Mouse (Mus musculus) heart, postnatal 0 days (tissue): ENCODE data around the gene Prkn. TPM values are rescaled to one million over a fixed set of nuclear protein-coding genes. Genes with fewer than 3 reads are reported as not detected.

Experiments used
- ATAC-seq: fragments of 200-750 bp; cut with Nextera tagmentation; 2 replicates; pipeline ENCODE4 v1.8.0; 2017; ENCODE audit warnings: low read depth, moderate number of reproducible peaks, moderate library complexity; ENCODE audit not compliant: insufficient read depth
- DNase-seq: peaks from one replicate; pipeline ENCODE4 v3.0.0-alpha.2; 2016; ENCODE audit warnings: low spot score
- H3K27ac ChIP-seq: fragments of 300-500 bp; sonication (generic); 2 replicates; pipeline ENCODE4 v1.5.1; 2014; ENCODE audit warnings: low read depth, mild to moderate bottlenecking
- H3K27me3 ChIP-seq: fragments of 300-500 bp; sonication (generic); 2 replicates; pipeline ENCODE4 v1.6.1; 2014; ENCODE audit warnings: low read length, mixed read lengths; ENCODE audit not compliant: control insufficient read depth, insufficient read depth
- H3K36me3 ChIP-seq: fragments of 300-500 bp; sonication (generic); replicated peaks from 2 replicates; pipeline ENCODE4 v1.6.1; 2014; ENCODE audit warnings: low read length, mixed read lengths; ENCODE audit not compliant: control insufficient read depth, insufficient read depth
- H3K4me1 ChIP-seq: fragments of 300-500 bp; sonication (generic); 2 replicates; pipeline ENCODE4 v1.6.1; 2014; ENCODE audit warnings: antibody characterized with exemption; ENCODE audit not compliant: control insufficient read depth, insufficient read depth
- H3K4me2 ChIP-seq: fragments of 300-500 bp; sonication (generic); 2 replicates; pipeline ENCODE4 v1.6.1; 2014; ENCODE audit warnings: low read depth, mild to moderate bottlenecking, low read length, moderate library complexity
- H3K4me3 ChIP-seq: fragments of 300-500 bp; sonication (generic); 2 replicates; pipeline ENCODE4 v1.5.1; 2014; ENCODE audit warnings: low read depth, low read length
- H3K9ac ChIP-seq: fragments of 300-500 bp; sonication (generic); replicated peaks from 2 replicates; pipeline ENCODE4 v1.6.1; 2014; ENCODE audit warnings: low read depth, low read length, mixed read lengths
- H3K9me3 ChIP-seq: fragments of 300-500 bp; sonication (generic); replicated peaks from 2 replicates; pipeline ENCODE4 v1.6.1; 2016; ENCODE audit warnings: low read length; ENCODE audit not compliant: control insufficient read depth
- CTCF ChIP-seq: IDR thresholded peaks from 2 replicates; pipeline ENCODE4 v1.5.1; 2016; ENCODE audit warnings: antibody characterized with exemption, control low read depth, low read depth
- EP300 ChIP-seq: IDR thresholded peaks from 2 replicates; pipeline ENCODE4 v1.6.1; 2016; ENCODE audit warnings: antibody characterized with exemption, low read depth
- WGBS: fragments of 180-500 bp; shearing (Covaris S2); extraction: QIAGEN DNeasy Blood & Tissue Kit; methylation state at CpG from one replicate; pipeline ENCODE4 v1.1.7; 2014; 5-methylcytosine and 5-hydroxymethylcytosine counted together
- polyA plus RNA-seq: library from polyadenylated mRNA; unstranded; fragments of >200 nt; fragmentation: Nextera tagmentation; extraction: Ambion mirVana; gene quantifications from 2 replicates; pipeline ENCODE4 v1.2.1, GENCODE M21; 2015
- total RNA-seq: library from RNA; depleted of rRNA; stranded (reverse); fragments of >200 nt; gene quantifications from 2 replicates; pipeline ENCODE4 v1.2.3, GENCODE M21; 2014; ENCODE audit warnings: low replicate concordance

The Prkn gene
- total and polyA plus RNA-seq, 2 experiments from 2014 or later: 4.5 to 14.2 TPM

DNA sequence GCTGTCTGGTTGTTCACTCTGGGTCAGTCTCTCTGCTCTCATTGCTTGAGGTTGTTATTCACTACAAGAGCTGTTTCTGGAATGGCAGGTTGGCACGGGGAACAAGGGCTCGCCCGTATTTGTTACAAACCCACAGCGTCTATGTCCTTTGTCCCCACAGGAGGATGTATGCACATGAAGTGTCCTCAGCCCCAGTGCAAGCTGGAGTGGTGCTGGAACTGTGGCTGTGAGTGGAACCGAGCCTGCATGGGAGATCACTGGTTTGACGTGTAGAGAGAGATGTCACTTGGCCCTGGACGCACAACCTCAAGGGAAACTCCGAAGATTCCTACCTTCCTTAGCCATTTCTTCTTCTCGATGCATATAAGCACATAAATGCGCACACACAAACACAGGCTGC, 1221.2 kb downstream of the Prkn start:
- 81% methylated on average over 10 of the region's 10 CpGs for WGBS
- Histone ChIP-seq H3K27ac (no peak overlapping the region), H3K4me3 (no peak overlapping the region), H3K9me3 (peaks cover under 1% of the 10 kb centered on the region; the same call in 1 of the 2 replicates), H3K4me2 (no peak overlapping the region), H3K9ac (no peak overlapping the region), H3K4me1 (no peaks in the 10 kb centered on the region), H3K36me3 (no peaks in the 10 kb centered on the region), H3K27me3 (no peaks in the 10 kb centered on the region)
- TF ChIP-seq EP300: no peak
- no peak for TF ChIP-seq CTCF
- DNase-seq (no peak), ATAC-seq (no peak)

DNA sequence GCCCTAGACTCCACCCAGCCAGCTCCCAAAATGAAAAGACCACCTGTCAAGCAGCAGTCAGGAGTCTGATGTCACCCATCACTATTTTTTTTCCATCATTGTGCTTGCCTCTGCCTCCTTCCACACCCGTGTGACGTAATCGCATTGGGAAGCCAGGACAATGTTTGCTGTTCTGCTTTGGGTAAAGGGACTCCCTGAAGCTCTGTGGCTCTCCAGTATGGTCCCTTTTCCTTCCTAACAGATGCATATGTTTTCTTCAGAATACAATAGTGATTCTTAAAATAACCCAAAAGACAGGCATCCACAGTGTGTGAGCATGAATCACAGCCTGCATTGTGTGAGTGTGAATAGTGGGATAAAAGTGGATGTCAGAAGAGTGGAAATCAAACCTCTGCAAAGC, 1222.7 kb downstream of the Prkn start:
- Histone ChIP-seq H3K9me3 (no peaks in the 10 kb centered on the region), H3K27me3 (no peaks in the 10 kb centered on the region), H3K4me3 (no peak overlapping the region), H3K9ac (no peak overlapping the region), H3K27ac (no peak overlapping the region), H3K4me1 (no peaks in the 10 kb centered on the region), H3K4me2 (no peak overlapping the region), H3K36me3 (no peaks in the 10 kb centered on the region)
- no peak; the same call in 1 of the 2 replicates for ATAC-seq
- TF ChIP-seq EP300 (no peak), CTCF (no peak)
- 52% methylated on average over 3 of the region's 3 CpGs for WGBS
- no peak for DNase-seq

DNA sequence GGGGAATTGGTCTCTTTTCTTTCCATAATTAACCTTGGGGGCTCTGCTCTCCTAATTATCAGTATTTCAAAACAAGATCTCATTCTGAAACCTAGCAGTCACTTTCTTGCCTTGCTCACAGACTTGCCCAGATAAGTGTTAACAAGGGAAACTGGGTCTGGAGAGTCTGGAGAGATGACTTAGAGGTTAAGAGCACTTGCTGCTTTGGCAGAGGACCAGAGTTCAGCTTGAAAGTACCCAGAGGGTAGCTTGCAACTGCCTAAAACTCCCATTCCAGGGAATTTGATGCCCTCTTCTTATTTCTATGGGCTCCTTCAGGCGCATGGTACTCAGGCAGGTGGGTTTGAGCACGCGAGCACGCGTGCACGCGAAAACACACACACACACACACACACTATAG, 1223.3 kb downstream of the Prkn start:
- no peaks in the 10 kb centered on the region for H3K4me1 ChIP-seq
- no peak overlapping the region for H3K4me2 ChIP-seq
- H3K9ac ChIP-seq: no peak overlapping the region
- H3K36me3 ChIP-seq: no peaks in the 10 kb centered on the region
- H3K27me3 ChIP-seq: no peaks in the 10 kb centered on the region
- 94% methylated on average over 7 of the region's 7 CpGs for WGBS
- no peak for ATAC-seq
- no peak for TF ChIP-seq EP300
- TF ChIP-seq CTCF: no peak
- no peaks in the 10 kb centered on the region for H3K9me3 ChIP-seq
- H3K4me3 ChIP-seq: no peak overlapping the region
- no peak for DNase-seq
- H3K27ac ChIP-seq: no peak overlapping the region

DNA sequence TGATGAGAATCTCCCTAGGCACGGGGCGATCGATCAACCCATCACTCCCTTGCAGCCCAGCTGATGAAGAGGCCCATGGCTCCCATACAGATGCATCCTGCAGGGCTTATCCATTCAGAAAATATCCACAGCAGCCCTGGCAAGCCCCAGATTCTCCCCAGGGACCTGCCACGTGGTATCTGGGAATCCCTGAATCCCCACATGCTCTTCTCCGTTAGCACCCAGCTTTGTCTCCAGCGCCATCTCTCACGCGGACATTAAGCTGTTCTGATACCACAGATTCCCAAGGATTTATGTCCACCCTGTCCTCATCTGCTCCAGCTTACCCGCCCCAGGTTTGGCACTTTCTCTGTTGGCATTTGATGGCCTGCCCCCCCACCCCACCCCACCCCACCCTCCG, 1225.9 kb downstream of the Prkn start:
- Histone ChIP-seq H3K9ac (no peak overlapping the region), H3K36me3 (no peaks in the 10 kb centered on the region), H3K27me3 (no peaks in the 10 kb centered on the region), H3K4me2 (no peak overlapping the region), H3K27ac (no peak overlapping the region), H3K4me1 (no peaks in the 10 kb centered on the region), H3K9me3 (no peaks in the 10 kb centered on the region), H3K4me3 (no peak overlapping the region)
- ATAC-seq (no peak), DNase-seq (no peak)
- TF ChIP-seq EP300: no peak
- TF ChIP-seq CTCF: no peak
- WGBS: 75% methylated on average over 10 of the region's 10 CpGs

DNA sequence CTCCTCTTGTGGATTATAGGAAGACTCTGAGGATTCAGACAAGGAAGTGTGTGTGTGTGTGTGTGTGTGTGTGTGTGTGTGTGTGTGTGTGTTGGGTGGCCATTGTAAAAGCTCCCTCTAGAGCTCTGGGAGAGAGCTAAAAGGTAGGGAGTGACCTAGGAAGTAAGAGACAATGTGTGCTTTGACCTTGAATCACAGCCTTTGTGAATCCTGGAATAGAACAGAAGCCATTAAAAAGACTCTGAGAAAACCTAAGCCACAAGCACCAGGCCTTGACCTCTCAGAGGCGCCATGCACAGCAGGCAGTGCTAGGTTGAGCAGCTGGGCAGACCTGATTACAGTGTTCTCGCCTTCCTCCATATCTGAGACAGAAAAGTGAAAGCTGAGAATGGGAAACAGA, 1236.6 kb downstream of the Prkn start:
- Histone ChIP-seq H3K9me3 (no peaks in the 10 kb centered on the region), H3K4me3 (no peak overlapping the region), H3K27me3 (no peaks in the 10 kb centered on the region), H3K4me1 (no peaks in the 10 kb centered on the region), H3K9ac (no peak overlapping the region), H3K36me3 (no peaks in the 10 kb centered on the region), H3K4me2 (no peak overlapping the region), H3K27ac (no peak overlapping the region)
- WGBS: 58% methylated on average over 2 of the region's 2 CpGs
- no peak for TF ChIP-seq CTCF
- TF ChIP-seq EP300: no peak
- DNase-seq (no peak), ATAC-seq (no peak)

DNA sequence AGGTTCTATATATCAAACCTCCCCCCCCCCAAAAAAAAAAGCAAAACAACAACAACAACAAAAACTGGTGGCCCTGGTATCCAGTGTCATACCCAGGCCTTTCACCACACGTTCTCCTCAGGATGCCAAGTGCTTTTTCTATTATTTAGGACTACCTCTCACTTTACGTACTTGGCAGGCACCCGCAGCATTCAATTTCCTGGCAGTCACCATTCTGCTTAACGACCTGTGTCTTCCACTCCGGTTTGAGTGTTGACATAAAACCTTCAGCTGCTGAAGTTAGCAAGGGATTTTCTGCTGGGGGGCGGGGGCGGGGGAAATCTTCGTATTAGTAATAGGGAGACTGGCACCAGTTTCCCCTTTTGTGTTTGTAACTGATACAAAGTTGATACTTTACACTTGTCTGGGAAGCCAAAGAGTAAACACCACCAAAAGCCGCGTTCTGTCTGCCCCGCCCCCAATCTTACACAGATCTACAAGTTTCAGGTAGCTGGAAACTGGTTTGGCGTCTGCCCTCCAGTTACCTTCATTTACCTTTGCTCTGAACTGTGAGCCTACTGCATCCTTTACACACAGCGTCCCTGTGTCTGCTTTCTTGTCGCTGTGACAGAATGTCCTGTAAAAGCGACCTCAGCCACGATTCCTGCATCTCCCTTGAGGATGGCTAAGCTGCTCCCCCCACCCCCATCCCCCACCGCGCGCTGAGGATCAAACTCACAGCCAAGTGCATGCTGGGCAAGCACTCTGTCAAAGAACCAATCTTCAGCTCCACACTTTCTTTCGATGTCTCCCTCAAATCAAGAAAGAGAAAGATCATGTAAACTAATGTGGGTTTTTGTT, 1240.7 kb downstream of the Prkn start:
- no peak overlapping the region for H3K9ac ChIP-seq
- no peak overlapping the region for H3K4me2 ChIP-seq
- no peaks in the 10 kb centered on the region for H3K9me3 ChIP-seq
- no peaks in the 10 kb centered on the region for H3K36me3 ChIP-seq
- 44% methylated on average over 20 of the region's 20 CpGs for WGBS
- ATAC-seq (no peak), DNase-seq (no peak)
- no peak overlapping the region for H3K4me3 ChIP-seq
- no peaks in the 10 kb centered on the region for H3K4me1 ChIP-seq
- no peaks in the 10 kb centered on the region for H3K27me3 ChIP-seq
- no peak for TF ChIP-seq EP300
- no peak for TF ChIP-seq CTCF
- no peak overlapping the region for H3K27ac ChIP-seq
